Mouse (Mus musculus): Measurements from ENCODE around the gene Zfp599.
"Not testable (repeated sequence)": the region's sequence is repeated elsewhere in the genome, so short reads cannot be mapped to it uniquely, and the experiment has no call there.

Gene Zfp599

DNA sequence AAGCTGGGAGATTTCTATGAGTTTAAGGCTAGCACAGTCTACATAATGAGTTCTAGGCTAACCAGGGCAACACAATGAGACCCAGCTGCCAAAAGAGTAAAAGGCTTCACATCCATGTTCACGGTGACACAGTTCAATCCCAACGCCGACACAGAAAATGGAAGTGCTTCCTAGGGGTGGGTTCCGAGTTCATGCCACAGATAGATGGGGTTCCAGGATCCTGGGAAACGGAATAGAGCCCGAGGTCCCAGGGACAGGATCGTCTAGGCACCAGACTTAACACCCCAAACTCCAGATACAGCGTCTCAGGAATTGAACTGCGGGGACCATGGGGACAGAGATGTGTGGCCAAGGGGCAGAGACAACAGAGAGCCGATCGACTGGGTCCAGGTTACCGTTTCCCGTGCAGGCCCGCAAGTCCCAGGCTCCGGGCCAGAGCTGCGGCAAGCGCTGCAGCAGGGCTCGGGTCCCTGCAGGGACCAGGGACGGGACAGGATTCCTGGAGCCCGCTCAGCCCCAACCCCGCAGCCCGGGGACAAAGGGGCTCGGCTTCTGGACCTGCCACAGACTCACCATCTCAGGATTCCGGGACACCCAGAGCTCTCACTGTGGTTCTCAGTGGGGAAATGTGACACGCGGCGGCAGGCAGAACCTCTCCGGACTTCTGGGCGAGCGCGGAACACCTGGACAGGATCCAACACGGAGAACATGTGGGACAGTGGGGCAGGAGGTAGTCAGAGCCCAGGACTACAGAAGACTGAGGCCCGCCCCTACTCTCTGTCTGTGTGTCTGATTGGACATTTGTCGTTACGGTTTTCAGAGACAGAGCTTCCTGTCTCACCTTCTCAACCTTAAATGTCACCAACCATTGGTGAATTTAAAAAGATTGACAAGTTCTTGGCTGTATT lies at the start of gene Zfp599:
Gene Zfp599, minus strand, starts transcription at position 712 of the 908 bp plus-strand sequence.
- DNase-seq = peak; percentile 71

DNA sequence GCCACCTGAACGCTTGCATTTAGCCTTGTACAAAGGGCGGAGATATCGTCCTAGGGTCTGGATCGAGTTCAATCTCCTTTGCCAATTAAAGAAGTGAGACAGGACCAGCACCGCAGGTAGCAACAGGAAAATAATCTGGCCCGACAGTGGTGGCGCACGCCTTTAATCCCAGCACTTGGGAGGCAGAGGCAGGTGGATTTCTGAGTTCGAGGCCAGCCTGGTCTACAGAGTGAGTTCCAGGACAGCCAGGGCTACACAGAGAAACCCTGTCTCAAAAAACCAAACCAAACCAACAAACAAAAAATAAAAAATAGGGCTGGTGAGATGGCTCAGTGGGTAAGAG lies 48.2 kb upstream of the Zfp599 start:
- not testable (repeated sequence) for DNase-seq

DNA sequence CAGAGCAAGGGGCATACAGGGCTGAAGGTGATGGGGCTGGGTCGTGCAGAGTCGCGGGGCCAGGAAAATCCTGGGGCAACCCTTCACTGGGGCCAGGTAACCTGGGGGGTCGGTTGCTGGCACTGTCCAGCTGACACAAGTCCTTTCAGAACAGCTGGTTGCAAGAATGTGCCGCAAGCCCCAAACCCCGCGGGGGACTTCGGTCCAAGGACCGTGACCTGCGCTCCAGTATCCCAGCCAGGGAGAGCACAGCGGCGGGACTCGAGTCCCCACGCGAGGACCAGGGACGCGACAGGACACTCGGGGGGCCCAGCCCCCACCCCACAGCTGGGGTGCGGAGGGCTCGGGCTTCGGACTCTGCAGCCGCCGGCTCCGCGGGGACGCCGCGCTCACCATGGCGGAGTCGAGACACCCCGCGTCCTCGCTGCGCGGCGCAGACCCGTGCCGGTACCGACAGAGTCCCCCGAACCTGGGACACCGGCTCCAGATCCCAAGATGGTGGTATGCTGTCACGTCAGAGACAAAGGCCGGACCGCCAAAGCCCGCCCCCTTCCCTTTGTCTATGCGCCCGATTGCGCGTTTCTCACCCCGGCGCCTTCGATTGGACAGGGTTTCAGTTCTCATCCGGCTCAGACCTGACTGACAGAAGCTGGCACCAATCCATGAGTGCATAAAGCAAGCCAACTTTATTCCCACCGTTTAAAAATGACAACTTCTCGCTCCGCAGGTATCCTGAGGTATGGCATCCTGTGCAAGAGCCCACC lies 47.6 kb upstream of the Zfp599 start, which contains the start of gene Zfp810:
Gene Zfp810, minus strand, starts transcription at position 493 of the 764 bp plus-strand sequence.
- peak; percentile 97 for DNase-seq

DNA sequence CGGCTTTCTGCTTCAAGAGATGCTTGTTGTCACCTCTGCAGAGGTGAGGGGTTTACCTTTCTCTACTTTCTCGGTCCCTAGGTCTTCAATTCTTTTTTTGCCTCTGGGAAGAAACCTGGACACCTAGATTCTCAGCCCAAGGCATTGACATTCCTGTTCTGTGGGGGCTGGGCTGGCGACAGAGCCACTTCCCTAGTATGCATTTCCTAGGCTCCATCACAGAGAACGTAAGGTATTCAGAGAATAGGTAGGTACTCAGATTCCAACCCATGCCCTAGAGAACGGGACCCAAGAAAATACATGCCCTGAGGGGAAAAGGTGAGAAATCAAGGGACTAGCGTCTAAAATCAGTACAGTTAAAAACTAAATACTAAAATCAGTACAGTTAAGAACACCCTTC lies 47.0 kb upstream of the Zfp599 start:
- no peak for DNase-seq

DNA sequence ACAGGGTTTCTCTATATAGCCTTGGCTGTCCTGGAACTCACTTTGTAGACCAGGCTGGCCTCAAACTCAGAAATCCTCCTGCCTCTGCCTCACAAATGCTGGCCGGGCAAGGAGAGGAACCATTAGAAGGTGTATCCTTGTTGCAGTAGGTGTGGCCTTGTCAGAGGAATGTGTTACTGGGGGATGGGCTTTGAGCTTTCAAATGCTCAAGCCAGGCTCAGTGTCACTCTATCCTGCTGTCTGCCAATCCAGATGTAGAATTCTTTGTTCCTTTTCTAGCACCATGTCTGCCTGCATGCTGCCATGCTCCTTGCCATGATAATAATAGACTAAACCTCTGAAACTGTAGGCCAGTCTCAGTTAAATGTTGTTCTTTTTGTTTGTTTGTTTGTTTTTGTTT lies 42.5 kb upstream of the Zfp599 start:
- no peak for DNase-seq

DNA sequence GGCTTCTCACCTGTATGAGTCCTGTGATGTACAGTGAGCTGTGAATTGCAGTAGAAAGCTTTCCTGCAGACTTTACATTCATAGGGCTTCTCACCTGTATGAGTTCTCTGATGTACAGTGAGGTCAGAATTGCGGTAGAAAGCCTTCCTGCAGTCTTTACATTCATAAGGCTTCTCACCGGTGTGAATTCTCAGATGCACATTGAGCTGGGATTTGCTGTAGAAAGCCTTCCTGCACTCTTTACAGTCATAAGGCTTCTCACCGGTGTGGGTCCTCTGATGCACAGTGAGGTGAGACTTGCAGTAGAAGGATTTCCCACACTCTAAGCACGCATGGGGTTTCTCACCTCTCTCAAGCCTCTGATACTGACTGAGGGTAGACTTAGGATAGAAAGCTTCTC lies 19.0 kb upstream of the Zfp599 start:
- no peak for DNase-seq

DNA sequence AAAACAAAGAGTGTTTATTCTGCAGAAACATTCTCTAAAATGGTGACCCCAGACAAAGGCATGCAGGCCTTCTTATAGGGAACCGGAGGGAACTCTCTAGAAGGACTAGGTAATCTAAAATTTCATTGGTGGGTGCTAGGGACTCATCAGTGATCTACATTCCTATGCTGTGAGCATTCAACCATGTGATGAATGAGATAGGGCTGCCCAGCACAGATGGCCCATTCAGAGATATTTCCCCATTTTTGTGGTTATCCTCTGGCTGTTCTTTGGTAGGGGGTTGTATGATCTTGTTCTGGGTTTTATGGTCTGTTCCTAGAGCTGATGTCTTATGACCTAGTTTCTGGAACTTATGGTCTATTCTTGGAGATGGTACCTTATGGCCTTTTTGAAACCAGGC lies 9.2 kb upstream of the Zfp599 start:
- no peak for DNase-seq

DNA sequence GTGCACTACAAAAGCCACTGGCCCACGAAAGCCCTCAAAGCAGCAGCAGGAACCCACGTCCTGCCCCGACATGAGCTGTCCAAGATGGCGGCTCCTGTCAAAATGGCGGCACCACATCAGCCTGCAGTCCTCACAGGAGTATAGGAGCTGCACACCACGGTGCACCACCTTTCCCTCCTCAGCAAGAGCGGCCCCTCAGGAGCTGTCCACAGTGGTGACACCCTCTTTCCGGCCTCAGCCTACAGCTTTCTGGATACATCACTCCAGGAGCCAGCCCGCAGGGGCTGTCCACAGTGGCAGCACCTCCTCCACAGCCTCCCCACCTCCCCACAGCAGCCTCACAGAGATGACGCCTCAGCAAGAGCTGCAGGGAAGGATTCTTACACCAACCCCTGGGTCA lies 2.9 kb upstream of the Zfp599 start:
- DNase-seq = no peak

DNA sequence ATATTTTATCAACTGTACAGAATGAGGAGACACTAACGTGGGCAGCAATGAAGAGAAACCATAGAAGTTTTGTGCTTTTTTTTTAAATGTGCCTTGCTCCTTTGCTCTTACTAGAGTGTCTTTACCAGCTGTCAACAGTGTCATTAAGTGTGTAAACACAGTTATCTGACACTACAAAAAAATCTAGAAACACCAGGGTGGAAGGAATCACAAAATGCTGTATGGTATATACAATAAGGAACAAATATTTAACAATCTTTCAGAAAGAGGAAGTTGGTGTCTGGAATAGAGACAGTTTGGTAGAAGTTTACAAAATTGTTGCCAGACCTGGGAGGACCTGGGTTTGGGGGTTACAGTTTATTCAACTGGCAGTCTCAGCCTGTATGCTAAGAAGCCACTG lies 1.9 kb upstream of the Zfp599 start:
- DNase-seq = no peak

DNA sequence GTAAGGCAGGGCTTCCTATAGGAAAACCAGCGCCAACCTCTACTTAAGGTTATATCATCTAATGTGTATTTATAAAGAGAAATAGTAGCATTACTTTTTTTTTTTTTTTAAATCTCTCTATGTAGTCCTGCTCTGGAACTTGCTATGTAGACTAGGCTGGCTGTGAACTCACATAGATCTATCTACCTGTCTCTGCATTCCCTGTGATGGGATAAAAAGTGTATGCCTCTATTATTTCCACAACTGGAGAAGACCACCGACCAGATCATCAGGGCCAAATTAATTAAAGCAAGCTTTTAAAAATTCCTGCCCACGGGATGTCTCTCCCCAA lies 362 bp upstream of the Zfp599 start:
- no peak for DNase-seq

DNA sequence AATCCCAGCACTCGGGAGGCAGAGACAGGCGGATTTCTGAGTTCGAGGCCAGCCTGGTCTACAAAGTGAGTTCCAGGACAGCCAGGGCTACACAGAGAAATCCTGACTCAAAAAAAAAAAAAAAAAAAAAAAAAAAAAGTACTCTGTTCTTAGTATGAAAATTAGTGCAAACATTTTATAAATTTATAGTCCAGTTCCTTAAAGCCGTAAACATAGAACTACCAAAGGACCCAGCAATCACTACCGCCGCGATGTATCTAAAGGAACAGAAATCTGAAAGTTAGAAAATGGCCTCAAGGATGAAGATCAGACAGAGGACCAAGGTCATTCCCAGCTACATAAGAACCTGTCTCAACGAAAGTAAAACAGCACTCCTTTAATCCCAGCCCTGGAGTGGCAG lies 911 bp downstream of the Zfp599 start:
- DNase-seq = no peak

DNA sequence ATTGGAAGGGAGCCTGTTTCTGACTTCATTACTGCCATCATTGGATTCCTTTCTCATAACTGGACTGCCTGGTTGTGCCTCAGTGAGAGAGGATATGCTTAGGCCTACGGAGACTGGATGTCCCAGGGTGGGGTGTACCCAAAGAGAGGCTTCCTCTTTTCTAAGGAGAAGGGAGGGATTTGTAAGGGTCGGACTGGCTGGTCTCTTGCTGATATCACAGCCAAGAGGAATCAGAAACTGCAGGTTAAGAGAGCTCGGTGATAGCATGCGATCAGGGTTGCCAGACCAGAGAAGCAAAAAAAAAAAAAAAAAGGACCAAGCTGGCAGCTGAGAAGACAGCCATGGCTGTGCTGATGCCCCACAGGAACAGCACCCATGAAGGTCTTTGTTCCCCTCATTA lies 3.1 kb downstream of the Zfp599 start:
- DNase-seq = no peak

DNA sequence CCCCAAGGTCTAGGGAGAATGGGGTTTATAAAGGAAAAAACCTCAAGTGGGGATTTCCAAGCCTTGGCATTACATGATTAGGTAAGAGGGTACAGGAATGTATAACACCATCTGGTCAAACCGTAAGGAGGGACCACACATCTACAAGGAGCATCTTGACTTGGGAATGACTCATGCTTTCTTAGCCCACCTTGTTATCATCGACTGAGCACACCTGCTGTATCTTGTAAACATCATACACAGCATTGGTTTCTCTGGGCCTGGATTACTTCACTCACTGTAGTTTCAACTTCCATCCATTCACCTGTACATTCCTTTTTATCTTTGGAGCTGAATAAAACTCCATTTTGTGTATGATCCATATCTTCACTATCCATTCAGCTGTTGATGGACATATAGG lies 15.5 kb downstream of the Zfp599 start:
- DNase-seq = no peak

DNA sequence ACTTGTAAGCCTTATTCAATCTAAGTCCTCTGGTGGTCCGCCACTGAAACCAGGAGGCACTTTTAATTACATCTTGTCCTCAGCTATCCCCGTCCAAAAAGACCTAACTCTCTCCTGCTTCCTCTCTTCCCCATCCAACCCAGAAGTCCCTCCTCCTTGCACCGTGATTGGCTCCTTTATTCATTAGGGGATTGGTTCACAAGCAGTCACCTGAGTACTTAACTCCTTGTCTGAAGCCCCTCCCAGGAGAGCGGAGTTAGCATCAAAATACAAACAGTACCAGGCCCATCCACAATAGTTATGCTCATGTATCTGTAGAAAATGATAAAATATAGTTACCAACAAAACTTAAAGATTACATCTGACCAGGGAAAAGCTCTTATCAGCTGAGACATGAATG lies 19.7 kb downstream of the Zfp599 start:
- DNase-seq = no peak

DNA sequence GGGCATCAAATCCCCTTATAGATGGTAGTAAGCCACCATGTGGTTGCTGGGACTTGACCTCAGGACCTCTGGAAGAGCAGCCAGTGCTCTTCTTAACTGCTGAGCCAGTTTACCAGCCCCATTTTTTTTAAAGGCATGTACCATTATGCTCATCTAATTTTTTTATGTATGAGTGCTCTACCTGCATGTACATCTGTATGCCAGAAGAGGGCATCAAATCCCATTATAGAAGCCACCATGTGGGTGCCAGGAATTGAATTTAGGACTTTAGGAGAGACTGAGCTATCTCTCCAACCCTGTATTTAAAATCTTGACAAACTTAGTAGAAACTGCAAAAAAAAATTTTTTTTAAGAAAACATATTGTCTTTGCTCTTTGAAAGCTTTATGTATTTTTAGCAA lies 29.1 kb downstream of the Zfp599 start:
- no peak for DNase-seq

DNA sequence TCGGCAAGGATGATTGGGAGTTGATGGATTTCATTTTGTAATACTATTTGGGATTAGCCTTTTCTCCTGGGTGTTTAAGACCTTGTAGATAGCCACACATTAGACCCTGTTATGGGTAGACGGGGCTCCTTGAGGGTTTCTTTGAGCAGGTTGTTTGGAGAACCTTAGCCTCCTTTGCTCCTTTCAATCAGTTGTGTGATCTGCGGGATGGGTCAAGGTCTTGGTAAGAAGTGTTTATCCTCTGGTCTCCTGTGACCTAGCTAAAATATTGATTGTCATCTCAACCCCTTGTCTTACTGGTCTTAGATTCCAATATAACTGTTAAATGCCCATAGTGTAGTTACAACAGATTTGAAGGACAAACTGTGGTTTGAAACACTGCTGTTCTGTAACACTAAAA lies 29.6 kb downstream of the Zfp599 start:
- no peak for DNase-seq

DNA sequence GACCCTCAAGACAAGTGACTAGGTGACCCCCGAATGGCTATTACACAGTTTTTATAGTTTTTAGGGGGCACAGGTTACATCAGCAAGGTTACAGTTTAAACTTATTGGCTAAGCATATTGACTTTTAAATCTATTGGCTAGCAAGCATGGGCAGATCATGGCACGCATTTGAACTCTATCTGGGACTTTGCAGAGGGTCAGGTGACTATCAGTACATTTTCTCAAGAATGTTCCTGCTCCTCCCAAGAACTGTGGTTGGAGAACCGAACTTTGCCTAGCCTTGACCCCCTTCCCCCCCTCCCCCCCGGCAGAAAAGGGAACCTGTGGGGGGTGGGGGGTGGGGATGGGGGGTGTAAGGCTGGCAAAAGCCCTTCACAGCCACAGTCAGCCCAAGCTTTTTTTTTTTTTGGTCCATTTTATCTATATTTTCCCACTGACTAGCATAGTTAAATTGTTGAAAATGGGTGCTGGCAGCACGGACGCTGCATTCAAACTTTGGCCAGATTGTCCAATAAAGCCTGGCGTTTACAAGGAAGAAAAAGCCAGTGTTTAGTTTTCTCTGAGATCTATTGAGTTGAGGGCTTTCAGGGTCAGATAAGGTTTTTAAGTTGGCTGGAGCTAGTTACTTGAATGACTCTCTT lies 30.2 kb downstream of the Zfp599 start:
- no peak for DNase-seq

DNA sequence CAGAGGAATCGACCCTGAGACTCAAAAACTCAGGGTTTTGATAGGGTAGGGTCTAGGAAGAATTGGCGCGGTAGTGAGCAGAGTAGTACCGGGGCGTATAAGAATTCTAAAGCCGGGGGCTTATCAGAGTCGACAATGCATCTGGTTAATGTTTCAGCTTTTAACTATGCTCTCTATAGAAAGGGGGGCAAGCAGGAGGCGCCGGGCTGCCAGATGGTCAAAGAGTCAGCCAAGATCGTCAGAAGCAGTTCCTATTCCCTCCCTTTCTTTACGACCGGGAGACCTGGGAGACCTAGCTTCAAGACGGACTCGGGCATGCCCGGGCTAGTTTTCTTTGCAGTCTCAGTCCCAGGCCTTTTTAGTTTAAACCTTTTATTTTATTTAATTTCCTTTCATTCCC lies 32.8 kb downstream of the Zfp599 start:
- DNase-seq = peak; percentile 57

DNA sequence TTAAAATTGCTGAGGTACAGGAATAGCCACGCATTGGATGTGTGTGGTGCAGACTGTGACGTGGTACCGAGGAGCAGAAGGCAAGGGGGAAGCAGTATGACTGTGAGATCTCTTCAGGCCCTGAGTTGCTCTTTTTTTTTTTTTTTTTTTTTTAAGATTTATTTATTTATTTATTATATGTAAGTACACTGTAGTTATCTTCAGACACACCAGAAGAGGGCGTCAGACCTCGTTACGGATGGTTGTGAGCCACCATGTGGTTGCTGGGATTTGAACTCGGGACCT lies 33.4 kb downstream of the Zfp599 start:
- DNase-seq = not testable (repeated sequence)

DNA sequence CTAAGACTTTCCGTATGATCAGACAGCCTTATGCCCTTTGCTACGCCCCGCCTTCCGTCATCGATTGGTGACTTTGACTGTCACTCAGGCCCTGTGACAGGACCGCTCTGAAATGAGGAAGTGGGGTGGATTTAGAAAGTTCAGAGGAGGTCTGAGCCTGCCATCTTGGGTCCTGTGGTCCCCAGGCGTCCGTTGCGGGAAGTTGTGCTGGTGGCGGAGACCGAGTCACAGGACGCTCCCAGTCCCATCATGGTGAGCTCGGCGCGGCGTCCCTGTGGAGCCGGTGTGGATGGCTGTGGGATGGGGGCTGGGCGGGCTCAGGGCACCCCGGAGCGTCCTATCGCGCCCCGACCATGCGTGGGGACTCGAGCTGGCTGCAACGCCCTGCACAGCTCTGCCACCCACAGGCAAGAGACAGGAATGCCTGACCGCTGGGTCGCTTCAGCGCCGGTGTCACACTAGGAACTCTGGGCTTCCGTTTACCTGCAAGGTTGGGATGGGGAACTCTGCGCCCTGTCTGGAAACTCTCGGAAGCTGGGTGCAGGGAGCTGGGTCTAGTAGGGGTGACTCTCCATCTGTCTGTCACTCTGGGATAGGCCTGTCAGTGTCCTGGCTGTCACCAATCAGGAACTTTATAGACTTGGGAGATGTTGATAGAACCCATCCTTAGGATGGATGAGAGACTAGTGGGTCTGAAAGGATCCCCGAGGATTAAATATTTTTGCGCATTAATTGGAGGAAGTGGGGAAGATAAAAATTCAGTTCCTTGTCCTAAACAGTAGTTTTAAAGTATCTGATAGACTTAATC lies 33.9 kb downstream of the Zfp599 start, which contains the start of gene Zfp809:
Gene Zfp809, plus strand, starts transcription at position 134 of the 808 bp plus-strand sequence.
- peak; percentile 100 for DNase-seq

DNA sequence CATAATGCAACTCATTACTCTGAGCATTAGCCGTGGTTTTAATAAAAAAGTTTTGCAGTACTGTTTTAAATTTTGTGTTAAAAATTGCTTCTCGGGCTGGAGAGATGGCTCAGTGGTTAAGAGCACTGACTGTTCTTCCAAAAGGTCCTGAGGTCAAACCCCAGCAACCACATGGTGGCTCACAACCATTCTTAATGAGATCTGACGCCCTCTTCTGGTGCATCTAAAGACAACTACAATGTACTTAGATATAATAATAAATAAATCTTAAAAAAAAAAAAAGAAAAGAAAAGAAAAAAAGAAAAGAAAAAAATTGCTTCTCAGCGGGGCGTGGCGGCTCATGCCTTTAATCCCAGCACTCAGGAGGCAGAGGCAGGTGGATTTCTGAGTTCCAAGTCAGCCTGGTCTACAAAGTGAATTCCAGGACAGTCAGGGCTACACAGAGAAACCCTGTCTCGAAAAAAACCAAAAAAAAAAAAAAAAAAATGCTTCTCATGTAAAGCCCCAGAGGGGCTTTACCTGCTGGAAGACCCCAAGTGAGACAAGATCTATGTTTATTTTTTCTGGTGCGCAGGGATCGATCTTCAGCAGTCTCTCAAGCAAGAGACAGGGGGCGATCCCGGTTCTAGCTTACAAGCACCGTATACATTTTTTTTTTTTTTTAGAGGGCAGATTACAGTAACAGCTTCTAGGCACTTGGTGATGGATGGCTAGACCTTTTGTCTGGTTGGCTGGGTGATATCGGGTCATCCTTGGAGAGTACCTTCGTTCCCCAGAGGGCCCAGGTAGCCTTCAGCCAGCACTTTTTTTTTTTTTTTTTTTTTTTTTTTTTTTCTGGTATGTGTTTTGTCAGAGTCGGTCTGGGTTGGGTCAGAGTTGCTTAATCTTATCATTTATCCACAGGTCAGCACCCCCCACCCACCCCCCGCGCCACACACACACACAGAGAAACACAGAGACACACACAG lies 34.9 kb downstream of the Zfp599 start:
- peak; percentile 48 for DNase-seq

DNA sequence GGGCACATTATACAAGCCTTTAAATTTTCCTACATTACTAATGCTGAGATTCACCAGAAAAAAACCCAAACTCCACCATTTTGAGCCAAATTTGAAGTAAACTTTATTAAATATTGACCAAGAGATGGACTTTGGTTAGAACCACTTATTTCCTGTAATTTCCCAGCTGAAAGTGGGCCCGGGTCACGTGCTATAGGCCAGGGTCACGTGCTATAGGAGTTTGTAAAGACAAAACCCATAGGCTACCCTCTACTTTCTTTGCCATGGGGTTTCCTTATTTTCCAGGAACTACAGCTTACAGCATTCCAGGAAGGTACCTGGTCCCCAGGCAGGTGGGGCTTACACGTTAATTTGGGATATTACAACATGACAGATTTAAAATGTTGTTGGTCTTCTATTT lies 35.6 kb downstream of the Zfp599 start:
- DNase-seq = no peak
